Mouse (Mus musculus): Measurements from ENCODE around the gene Gm20388.

DNA sequence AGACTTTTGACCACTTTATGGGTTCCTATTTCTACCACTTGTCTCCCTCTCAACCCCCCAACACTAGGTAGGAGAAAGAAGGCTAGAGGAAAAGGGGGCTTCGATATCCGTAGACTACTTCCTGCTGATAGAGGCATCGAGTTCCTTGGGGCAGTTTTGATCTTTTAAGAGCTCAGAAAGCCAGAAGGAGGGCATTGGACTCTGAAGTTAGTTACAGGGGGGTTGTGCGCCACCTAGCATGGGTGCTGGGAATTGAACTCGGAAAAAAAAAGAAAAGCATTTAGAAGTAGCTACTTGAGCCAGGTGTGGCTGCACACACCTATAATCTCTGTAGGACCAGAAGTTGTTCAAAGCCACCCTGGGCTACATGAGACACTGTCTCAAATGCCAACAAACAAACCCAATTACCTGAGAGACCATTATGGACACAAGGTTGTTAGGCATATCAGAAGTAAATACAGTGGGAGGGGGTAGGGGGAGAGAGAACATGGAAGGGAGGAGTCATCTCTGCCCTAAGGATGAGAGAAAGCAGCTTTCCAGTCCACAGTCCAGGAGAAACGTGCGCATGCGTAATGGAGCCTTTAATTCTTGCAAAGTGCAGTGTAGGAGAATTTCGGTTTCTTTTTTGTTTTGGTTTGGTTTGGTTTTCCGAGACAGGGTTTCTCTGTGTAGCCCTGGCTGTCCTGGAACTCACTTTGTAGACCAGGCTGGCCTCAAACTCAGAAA lies 4039.6 kb downstream of the Gm20388 start:
- no peak for TF ChIP-seq CTCF (IDR thresholded peaks at IDR 0.05; ENCODE audit: insufficient read depth, low read depth, low read length)
- no peak for TF ChIP-seq POLR2A (IDR thresholded peaks at IDR 0.05; ENCODE audit: insufficient read depth, low read depth, low read length)

All from olfactory bulb, adult 2 months (tissue).